Mouse (Mus musculus) cerebellum, adult (tissue): ENCODE results near the gene Ap4e1.
A peak's percentile ranks its signal among the peaks of the same experiment; 100 is the strongest.

Experiments used
- ATAC-seq: cut with Nextera tagmentation; 2 replicates; pipeline ENCODE4 v1.9.2; 2017; ENCODE audit warnings: mild to moderate bottlenecking, moderate library complexity, mixed read lengths; ENCODE audit not compliant: insufficient number of reproducible peaks, low FRiP score, low TSS enrichment

The Ap4e1 gene

DNA sequence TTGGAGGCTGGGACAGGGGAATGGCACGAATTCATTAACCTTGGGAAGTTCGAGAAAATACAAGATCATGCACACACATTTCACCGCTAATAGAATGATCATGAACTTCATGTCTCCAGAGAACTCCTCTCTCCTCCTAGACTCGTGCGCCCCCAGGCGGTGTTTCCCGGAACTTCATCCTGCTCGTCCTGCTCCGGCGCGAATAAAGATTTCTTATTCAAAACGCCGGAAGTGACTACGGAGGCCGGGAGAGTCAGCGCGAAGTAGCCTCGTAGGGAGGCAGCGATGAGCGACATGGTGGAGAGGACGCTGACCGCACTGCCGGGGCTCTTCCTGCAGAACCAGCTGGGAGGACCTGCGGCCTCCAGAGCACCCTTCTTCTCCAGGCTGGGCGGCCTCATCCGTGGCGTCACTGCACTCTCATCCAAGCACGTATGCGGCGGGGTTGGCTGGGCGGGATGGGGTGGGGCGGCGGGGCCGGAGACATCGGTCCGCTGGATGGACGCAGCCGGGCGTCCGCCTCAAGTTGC lies at the start of gene Ap4e1:
TSS of gene Ap4e1 (plus strand) at position 249 of the 530 bp plus-strand sequence.
- peak; percentile 91 for ATAC-seq

DNA sequence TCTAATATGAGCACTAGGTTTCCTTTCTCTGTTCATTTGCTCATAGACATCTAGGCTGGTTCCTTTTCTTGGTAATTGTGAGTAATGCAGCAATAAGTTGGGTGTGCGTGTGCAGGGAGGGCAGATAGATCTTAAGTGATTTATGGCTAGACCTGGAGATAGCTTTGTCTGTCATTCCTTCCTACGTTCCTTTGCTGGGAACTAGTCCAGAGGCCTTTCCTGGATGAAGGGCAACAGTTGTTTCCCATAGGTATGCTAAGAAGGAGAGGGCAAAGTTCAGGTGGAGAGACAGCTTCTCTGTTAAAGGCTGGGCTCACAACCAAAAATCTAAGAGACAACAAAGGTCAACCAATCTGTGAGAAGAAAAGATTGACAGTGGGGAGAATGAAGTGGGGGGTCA lies 46.8 kb upstream of the Ap4e1 start:
- no peak for ATAC-seq

DNA sequence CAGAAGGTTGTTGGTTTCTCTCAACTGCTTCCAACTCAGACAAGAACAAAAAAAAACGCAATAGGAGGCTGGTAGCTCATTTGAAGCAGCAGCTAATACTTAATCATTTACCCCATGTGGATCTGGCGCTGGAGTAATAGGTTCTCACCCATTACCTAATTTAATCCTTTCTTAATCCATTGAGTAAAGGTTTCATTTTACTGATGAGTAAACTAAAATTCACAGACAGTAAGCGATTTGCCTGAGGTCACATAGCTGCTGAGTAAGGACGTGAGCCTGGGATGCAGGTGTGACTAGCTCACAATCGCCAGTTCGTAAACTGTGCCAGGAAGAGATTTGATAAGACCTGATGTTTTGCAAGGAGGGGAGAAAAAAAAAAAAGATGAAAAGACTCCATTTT lies 31.1 kb upstream of the Ap4e1 start:
- ATAC-seq, result no peak

DNA sequence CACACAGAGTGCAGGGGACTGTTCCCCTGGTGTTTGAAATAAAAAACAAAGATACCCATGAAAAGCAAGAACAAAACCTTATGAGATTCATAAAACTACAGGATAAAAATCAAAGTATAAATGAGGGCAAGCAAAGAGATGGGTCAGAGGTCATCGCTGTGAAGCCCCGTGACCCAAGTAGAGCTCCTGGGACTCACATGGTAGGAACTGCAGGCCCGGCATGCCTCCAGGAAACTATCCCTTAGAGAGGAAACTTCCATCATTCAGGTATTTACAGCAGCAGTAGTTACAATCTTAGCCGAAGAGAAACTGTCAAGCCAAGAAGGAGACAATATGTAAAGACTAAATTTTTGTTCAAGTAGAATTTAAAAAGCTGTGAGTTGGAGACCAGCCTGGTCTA lies 25.3 kb upstream of the Ap4e1 start:
- no peak for ATAC-seq

DNA sequence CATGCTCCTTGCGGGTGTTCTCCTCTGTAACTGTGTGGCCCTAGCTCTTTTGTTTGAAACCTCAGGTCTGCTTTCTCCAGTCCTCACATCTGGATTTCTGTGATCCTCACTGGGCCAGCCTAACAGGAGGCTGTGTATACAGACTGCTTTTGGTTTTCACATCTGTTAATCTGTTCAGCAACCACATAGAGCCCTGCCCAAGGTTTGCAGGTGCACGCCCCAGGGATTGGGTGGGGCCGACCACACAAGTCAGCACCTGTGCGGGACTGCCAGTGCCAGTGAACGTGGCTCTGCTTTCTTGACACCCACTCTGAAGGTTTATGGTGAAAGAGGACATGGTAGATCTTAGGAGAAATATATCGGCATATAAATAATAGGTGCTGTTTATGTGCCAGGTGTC lies 18.6 kb upstream of the Ap4e1 start:
- no peak for ATAC-seq

DNA sequence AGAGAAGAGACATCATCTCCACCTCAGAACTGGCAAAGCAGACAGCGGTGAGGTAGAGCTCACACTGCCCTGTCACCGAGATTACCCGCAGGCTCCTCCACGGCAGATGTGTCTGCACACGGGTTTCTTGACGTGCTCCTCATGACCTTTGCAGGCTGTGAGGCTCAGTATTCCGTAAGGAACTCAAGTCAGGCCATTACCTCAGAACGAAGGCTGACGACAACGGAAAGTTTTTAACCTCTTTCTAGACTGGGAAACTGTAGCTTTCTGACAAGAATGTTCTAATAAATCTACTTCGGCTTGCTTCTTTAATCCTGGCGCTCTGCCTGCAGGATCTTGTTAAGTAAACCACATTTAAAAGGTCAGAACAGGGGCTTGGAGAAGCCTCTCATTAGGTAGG lies 15.8 kb upstream of the Ap4e1 start:
- no peak for ATAC-seq

DNA sequence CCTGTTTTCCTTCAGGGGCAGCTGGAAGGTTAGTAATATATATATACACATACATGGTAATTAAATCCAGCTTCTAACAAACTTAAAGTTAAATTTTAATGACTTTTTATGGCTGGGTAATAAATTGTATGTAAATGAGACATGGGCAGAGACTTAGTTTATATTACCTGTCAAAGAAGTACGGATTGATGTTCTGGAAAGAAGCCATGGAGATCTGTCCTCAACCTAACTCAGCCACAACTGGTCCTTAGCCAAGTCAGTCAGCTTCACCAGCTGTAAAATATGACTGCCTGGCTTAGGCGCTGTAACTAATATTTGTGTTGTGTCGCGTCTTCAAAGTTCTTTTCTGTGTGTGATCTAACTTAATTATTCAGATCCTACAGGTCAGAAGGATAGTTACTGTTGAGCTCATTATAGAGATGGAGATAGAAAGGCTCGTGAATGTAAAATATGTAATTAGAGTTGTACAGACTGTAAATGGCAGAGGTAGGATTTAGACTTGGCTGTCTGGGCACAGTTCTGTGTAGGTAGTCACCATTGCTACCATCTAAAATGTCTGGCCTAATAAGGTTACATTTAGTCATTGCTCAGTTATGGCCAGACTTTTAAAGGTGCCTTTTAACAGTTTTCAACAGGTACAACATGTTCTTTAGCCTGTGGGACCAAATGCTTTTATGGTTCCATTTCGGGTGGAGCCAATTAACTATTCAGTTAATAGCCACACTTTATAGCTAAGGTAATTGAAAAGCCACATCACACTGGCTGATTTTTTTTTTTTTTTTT lies 13.9 kb upstream of the Ap4e1 start:
- ATAC-seq, result no peak

DNA sequence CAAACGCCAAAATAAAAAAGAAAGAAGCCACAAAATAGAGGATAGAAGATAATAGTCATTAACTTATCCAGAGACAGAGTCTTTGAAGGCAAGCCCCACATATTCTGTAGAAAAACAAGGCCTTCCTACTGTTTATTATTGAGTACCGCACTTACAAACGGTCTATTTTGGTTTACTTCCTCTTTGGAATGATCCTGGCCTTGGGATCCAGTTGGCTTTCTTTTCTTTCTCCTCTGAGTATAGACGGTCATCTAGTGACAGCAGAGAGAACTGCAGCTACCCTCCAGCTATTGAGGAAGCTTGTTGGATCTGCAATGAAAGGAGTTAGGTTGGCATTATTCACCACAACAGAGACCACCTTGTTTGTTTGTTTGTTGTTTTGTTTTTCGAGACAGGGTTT lies 11.8 kb upstream of the Ap4e1 start:
- ATAC-seq, result peak; percentile 81

DNA sequence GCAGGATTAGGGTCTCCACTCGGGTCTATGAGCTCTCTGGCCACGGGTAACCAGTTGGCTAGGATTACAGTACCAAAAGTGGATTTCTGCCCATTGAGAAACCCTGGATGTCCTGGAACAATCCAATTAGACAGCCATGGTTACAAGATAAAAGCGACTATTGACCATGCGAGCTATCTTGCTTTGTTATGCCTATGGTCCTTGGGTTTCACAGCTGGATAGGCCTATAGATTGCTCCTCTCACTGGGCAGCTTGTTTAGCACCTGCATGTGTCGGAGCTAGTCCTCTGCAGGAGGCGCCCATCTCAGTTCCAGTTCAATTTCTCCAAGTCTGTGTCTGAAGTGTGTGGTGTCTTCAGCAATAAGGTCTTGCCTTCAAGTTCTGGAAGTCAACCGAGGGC lies 10.3 kb upstream of the Ap4e1 start:
- ATAC-seq, result no peak

DNA sequence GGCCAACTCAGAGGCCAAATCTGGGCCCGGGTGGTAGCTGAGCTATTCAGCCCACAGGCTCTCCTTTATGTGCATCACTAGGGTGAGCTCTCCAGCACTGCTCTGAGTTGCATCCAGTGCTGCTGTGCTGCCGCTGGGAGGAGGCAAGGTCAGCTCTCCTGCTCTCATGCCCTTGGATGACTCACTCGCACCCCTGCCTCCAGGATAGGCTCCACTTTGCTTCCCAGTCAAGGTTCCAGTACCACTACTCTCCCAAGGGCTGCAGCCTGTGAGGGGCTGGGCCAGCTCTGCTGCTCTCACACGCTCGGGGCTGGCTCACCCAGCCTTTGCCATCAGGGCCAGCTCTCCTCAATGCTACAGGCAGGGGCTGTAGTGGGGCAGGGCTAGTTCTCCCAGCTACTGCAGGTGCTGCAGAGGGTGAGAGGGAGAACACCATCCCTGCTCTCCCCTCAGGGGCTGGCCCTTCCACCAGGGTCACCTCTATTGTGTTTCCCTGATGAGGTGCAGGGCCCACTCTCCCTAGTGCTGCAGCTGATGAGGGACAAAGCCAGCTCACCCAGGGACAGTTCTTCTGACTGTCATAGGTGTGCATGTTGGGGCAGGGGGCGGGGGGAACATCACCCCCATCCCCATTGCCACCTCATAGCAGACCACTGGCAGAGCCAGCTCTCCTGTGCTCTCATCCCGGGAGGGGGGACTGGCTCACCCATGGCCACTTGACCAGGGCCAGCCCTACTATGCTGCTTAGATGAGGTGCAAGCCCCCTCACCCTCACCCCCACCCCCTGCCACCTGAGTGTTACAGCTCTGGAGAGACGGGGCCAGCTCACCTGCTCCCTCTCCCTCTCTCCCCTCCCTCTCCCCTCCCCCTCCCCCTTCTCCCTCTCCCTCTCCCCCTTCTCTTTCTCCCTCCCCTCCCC lies 7.9 kb upstream of the Ap4e1 start:
- no peak for ATAC-seq

DNA sequence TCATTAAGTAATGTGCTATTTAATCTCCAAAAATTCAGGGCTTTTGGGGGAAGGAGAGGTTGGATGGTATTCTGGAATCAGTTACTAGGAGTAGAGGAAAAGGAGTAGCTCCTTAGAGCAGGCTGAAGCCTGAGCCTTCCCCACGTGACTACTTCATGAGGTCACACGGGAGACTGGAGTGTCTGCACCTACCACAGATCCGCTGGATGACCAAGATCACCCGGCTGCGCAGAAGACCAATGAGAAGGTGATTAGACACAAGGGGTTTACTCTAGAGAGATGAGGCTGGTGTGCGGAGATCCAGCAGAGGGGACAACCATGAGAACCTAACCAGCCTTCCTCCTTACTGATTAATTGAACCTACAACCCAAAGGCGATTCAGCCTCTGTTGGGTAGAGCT lies 4.5 kb upstream of the Ap4e1 start:
- no peak for ATAC-seq

DNA sequence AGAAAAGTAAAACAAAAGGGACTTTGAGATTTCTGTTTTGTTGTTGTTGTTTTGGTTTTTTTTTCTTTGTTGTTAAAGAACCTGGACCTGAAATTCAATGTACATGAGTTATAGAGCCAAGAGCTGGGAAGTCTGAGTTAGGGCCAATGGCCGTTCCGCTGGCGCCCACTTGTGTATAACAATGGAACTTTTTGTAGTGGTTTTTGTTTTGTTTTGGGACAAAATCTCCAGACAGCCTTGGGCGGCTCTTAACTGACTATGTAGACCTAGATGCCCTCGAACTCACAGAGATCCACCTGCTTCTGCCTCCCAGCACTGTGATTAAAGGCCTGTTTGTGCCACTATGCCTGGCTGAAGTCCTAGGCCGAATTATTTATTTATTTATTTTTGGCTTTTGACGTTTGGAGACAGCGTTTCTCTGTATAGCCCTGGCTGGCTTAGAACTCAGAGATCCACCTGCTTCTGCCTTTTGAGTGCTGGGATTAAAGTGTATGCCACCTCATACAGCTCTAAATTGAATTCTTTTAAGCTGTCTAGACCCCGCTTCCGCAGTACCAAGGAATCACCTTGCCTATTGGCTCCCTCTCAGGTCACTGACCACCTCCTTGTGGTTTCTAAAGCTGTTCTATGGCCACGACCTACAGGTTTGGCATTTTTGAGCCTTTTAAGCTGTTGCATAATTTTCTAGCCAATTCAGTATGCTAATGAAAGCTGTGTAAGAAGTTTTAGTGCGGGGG lies 1.7 kb upstream of the Ap4e1 start:
- ATAC-seq, result no peak

DNA sequence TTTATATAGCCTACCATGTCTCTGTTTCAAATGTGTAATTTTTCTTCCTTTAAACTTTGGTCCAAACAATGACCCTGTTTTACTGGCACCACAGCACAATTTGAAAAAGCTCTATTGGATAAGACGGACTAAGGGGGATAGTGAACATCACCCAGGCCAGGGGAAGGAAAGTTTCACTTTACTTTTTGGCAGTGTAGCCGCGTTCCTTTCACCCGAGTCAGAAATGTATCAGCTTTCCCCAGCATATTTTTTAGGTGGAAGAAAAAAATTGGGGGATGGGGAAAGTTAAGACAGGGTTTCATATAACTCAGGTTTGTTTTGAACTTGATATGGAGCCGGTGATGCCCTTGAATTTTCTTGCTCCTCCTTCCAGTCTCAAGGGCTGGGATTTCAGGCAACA lies 1.0 kb upstream of the Ap4e1 start:
- no peak for ATAC-seq

DNA sequence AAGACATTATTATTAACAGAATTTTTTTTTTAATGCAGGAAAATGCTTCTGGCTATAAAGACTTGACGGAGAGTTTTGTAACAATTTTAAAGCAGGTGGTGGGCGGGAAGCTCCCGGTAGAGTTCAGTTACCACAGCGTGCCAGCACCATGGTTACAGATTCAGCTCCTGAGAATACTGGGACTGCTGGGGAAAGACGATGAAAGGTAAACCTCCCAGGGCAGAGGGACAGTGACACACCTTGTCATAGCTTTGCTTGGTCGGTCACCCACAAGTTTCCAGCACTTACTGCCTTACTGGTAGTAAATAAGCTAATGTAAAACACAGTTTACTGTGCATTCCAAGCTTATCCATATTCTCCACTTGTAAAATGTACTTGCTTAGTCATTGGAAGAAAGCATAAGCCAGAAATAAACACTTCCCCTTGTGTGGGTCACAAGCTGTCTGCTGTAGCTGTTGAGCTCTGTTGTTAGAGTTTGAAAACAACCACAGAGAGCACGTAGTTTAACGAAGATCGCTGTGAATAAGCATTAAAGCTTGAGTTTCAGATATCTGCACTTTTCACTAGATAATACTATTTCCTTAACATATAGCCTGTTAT lies 26.6 kb downstream of the Ap4e1 start:
- no peak for ATAC-seq

DNA sequence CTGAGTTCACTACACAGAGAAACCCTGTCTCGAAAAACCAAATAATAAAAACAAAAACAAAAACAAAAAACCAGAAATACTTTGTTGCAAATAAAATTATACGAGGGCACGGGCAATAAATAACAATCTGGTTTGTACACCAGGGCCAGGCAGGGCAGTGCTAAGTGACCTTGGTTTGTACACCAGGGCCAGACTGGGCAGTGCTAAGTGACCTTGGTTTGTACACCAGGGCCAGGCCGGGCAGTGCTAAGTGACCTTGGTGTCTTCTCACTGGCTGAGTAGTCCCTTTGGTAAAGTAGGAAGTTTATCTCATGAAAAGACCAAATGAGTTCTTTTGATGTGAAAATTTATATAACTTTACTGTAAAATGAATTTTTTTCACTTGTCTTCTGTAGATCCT lies 28.8 kb downstream of the Ap4e1 start:
- no peak for ATAC-seq

DNA sequence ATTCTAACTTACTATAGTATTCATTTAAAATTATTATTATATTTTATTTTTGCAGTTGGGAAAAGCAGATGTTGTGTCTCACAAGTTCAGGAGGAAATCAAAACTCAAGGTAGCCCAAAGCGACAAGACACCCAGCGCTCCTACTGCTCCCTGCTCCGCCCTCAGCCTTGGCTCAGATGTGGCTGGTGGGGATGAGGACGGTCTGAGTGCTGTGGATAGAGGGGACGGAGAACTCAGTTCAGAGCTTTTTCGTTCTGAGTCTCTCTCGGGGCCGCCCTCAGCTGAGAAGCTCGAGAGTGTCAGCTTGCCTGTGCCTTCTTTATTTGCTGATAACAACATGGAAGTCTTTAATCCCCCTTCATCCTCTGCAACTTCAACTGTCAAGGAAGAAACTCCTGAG lies 53.0 kb downstream of the Ap4e1 start:
- no peak for ATAC-seq

DNA sequence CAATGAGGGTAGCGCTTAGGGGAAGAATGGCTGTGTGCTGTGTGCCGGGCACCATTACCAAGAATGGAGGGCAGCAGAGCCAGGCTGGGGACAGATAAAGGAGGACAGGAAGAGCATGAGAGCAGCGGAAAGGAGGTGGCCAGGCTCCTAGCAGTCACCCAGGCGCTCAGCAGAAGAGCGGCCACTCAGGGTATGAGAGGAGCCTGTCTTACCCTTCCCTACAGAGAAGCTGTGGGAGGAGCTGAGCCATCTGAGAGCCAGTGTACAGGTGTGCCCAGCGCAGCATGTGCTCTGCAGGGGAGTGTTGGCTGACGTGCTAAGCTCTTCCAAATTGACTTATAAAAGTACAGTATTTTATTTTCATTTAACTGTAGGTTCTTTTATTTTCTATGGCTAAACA lies 60.3 kb downstream of the Ap4e1 start:
- ATAC-seq, result no peak

DNA sequence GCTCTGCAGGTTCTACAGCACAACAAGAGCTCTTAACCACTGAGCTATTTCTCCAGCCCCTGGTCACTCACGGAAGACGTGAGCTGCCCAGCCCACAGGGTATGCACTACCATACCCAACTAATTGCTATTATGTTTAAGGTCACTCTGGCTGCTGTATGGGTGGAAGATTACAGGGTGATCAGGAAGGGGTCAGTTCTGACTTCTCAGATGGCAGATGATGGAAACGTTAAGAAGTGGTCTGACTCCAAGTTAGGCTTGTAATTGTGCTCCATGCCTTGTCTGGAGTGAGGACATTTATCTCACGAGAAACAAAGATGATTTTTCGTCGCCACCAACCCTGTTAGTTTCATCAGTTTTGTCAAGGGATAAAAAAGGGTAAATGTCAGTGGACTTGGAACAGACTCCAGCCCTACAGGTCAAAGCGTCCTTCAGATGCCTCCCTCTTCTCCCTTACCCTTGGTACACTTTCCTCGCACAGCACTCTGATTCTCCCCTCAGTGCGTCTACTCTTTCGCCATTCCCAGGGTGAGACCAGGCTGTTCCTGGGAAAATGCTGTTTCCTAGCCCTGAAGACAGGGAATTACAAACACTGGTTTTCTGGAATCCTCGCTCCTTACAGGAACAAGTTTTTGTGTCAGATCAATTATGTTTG lies 61.4 kb downstream of the Ap4e1 start:
- no peak for ATAC-seq

DNA sequence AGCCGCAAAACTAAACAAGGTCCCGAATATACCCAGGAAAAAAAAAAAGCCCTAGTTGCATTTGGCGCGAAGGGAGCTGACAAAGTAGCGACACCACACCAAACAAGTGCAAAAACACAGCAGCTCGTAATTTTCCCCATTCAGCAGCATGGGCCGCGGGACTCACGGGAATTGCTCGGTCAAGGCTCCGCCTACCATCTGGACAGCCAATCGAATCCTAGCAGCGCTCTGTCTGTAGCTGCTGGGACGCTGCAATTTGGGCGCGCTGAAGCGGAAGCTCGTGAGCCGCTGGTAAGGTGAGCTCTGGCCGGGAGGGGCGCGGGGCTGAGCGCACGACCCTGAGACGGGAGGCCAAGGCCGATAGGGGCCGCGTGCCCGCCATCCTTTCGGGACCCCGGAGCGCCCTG lies 61.9 kb downstream of the Ap4e1 start, which contains the start of gene Blvra:
TSS of gene Blvra (plus strand) at position 231 of the 407 bp plus-strand sequence.
- peak; percentile 99 for ATAC-seq

DNA sequence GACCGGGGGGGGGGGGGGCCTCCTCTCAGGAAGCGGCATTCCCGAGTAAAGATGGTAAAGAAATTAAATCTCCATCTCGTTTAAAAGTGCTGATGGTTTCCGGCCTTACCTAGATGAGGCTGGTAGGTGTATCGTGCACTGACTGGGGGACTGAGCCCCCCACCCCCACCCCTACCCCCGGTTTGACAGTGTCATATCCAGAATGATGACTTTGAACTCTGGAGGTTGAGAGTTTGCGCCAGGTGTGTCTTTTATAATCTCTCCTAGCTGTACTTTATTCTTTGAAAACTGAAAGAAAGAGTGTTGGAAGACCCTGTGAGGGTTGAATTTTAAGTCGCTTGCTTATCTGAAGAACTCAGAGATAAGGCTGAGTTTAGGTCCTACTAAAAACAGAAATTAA lies 62.4 kb downstream of the Ap4e1 start:
- ATAC-seq, result no peak
